8 mouse cellular contexts compared by ENCODE assay signal in genomic region chr1:57890259-57890902, GRCm38 (mm10).
DNase-seq lines count a peak whose midpoint lies in the region; ATAC-seq and TF ChIP-seq lines count a peak whose summit lies in the region.

No protein-coding gene starts in this region.

- TF ChIP-seq CTCF in liver, adult 2 months (IDR thresholded peaks at IDR 0.05; ENCODE audit: low read depth, low read length): no peak

- no peak overlapping the region for H3K9ac ChIP-seq in liver, adult 2 months (ENCODE audit: low read depth, low read length)
- no peak overlapping the region for H3K9ac ChIP-seq in midbrain, embryonic 13.5 days (replicated peaks)

- DNase-seq in liver, adult 2 months (ENCODE audit: extremely low read depth, low read depth, low spot score): peak; percentile 10
- no peak for DNase-seq in liver
- peak; percentile 53 to 59 for DNase-seq in heart, adult 9 months (ENCODE audit: low spot score in 2 of 2)
- DNase-seq in kidney, adult 8-10 months: peak; percentile 8
- no peak for DNase-seq in right cerebral cortex, postnatal 10 days (ENCODE audit: low spot score in 2 of 2)
- DNase-seq in layer of hippocampus, postnatal 36 days: no peak

- no peak overlapping the region for H3K4me2 ChIP-seq in midbrain, embryonic 13.5 days (replicated peaks)

- H3K36me3 ChIP-seq in liver, adult 2 months (ENCODE audit: control insufficient read depth, insufficient read depth, low read length): no peaks in the 10 kb centered on the region
- H3K36me3 ChIP-seq in midbrain, embryonic 13.5 days: peaks cover 12% of the 10 kb centered on the region

- H3K27me3 ChIP-seq in liver, adult 2 months (ENCODE audit: control insufficient read depth, insufficient read depth, low read length): no peaks in the 10 kb centered on the region
- H3K27me3 ChIP-seq in midbrain, embryonic 13.5 days: no peaks in the 10 kb centered on the region

- H3K4me3 ChIP-seq in liver, adult 2 months (ENCODE audit: insufficient read depth, low read depth, low read length): no peak overlapping the region
- H3K4me3 ChIP-seq in midbrain, embryonic 13.5 days (replicated peaks): no peak overlapping the region

- H3K9me3 ChIP-seq in midbrain, embryonic 13.5 days: no peaks in the 10 kb centered on the region

- H3K27ac ChIP-seq in liver, adult 2 months (replicated peaks; ENCODE audit: insufficient read depth, low read depth, low read length): peak overlapping the region; percentile 63
- 0 out of 2 replicates have a peak overlapping the region, but pooled peaks have one; percentile 11 for H3K27ac ChIP-seq in midbrain, embryonic 13.5 days

- 61% methylated on average over 5 of the region's 5 CpGs for WGBS in liver, adult 2 months
- 9% methylated on average over 5 of the region's 5 CpGs for WGBS in midbrain, embryonic 13.5 days

- no peak for TF ChIP-seq POLR2A in liver, adult 2 months (IDR thresholded peaks at IDR 0.05; ENCODE audit: extremely low read depth, insufficient read depth, low read length)

- H3K4me1 ChIP-seq in liver, adult 2 months (ENCODE audit: control insufficient read depth, insufficient read depth, low read length): no peaks in the 10 kb centered on the region; the same call in 1 of the 2 replicates
- H3K4me1 ChIP-seq in midbrain, embryonic 13.5 days (replicated peaks): peaks cover 19% of the 10 kb centered on the region

- no peaks in the 10 kb centered on the region for H3K79me2 ChIP-seq in liver, adult 2 months (ENCODE audit: control insufficient read depth, insufficient read depth, low read length)

- peak; percentile 66; the same call in 1 of the 2 replicates for ATAC-seq in midbrain, embryonic 13.5 days
- ATAC-seq in megakaryocyte, adult 5-6 weeks (ENCODE audit: poor library complexity, severe bottlenecking): no peak

Comparison
In these comparisons a context has a peak if more than half of its experiments do, and no peak if none do; other contexts are left out.
1. DNase-seq: peak in liver, adult 2 months (single experiment), heart, adult 9 months (2 of 2) and kidney, adult 8-10 months (2 of 2); none in liver (single experiment), right cerebral cortex, postnatal 10 days (0 of 2) and layer of hippocampus, postnatal 36 days (0 of 2).